Mouse (Mus musculus) C2C12 (cell line): ENCODE data around the gene Gm21190.
"Not testable (repeated sequence)": the region's sequence is repeated elsewhere in the genome, so short reads cannot be mapped to it uniquely, and the experiment has no call there.

ENCODE experiments used
- CTCF ChIP-seq: IDR thresholded peaks from one replicate; pipeline ENCODE4 v1.5.1; 2011; ENCODE audit not compliant: control insufficient read depth, insufficient read depth, insufficient read length
- MAX ChIP-seq: IDR thresholded peaks from one replicate; pipeline ENCODE4 v1.6.1; 2011; ENCODE audit warnings: mild to moderate bottlenecking, control low read depth

DNA sequence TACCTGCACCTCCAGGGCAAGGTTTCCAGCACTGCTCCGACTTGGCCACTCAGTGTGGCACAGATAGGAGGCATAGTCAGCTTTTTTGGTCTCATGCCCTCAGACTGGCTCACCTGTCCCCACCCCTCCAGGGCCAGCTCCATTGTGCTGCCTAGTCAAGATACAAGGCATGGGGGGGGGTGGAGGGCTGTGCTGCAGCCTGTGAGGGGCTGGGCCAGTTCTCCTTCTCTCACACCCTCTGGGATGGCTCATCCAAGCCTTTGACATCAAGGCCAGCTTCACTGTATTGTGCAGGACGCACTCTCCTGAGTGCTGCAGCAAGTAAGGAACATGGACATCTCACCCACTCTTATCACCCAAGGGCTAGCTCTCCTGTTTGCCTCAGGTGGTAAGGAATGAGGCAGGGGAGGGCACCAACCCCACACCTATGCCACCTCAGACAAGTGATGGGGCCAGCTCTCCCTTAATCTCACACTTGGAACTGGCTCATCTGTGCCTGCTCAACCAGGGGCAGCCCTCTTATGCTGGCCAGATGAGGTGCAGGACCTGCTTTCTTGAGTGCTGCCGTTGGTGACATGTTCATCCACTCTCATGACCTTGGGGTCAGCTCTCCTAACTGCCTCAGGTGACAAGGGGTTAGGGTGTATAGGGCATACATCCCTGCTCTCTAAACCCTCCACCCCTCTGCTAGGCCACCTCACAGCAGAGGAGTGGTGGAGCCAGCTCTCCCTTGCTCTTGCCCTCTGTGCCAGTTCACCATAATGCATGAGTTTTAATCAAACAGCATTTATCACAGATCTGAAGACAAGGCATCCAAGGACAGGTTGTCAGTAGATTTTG lies 32.6 kb upstream of the Gm21190 start:
- not testable (repeated sequence) for TF ChIP-seq MAX, CTCF
